Mouse (Mus musculus): ENCODE measurements around the gene Foxr2.

Foxr2 gene

DNA sequence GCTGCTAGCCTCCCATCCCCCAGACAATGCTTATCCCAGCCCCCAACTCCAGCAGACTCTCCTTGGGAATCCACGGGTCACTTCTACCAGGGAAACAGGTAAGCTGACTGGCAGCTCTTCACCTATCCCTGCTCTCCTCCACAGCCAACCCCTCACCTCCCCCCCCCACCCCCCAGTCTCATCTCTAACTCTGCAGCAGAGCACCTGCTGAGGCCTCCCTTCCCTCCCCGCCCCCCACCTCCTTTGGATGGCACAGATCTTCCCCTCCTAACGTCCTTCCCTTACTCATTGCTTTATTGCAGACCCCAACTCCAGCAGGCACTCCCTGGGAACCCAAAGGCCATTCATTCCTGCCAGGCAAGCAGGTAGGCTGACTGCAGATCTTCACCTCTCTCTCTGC, at the start of gene Foxr2:
Gene Foxr2, plus strand, starts transcription at position 301 of the 400 bp plus-strand sequence.
- no peak for DNase-seq

DNA sequence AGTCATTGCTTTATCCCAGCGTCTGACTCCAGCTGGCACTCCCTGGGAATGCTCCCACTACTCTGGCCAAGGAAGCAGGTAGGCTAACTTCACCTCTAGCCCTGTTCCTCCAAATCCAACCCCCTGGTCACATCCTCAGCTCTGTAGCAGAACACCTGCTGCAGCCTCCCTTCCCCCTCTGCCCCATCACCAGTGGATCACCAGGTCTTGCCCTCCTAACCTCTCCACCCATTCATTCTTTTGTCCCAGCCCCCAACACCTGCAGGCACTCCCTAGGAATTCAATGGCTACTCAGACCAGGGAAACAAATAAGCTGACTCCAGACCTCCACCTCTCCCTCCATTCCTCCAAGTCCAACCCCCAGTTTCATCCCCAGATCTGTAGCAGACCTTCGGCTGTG, 427 bp downstream of the Foxr2 start:
- no peak for DNase-seq

DNA sequence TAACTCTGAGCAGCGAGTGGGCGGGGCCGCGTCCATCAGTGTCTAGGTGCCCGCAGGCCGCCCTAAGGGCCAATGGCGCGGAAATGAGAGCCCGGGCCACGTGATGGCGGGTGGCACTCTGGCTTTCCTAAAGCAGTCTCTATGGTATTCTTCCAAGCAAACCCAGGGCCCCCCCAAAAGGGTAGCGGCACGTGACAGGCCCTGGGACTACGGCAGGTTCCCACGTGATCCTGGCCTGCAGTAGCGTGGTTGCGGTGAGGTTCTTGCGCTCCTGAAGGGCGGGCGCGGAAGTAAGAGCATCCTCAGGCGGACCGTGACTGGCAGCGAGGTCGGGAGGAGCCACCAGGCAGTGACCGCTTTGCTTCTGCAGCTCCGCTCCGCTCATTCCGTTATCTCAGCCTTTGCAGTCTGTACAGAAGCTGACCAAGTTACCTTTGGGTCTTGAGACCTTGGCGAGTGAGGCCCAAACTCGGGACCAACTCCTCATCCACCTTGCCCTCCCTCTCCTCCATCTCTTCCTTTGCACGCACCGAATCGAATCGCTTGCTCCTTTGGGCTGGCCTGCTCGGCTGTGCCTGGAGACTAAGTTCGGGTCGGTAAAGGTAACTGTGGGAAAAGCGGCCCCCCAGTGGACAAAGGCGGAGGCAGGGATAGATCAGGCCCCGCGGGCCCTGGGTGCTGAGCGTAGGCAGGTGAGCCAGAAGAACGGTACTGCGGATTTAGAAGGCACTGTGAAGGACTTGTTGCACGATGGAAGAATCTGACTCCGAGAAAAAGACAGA, 21.3 kb downstream of the Foxr2 start, which contains the start of gene Rragb:
Gene Rragb, plus strand, starts transcription at position 248 of the 782 bp plus-strand sequence.
- DNase-seq, result peak; percentile 77

DNA sequence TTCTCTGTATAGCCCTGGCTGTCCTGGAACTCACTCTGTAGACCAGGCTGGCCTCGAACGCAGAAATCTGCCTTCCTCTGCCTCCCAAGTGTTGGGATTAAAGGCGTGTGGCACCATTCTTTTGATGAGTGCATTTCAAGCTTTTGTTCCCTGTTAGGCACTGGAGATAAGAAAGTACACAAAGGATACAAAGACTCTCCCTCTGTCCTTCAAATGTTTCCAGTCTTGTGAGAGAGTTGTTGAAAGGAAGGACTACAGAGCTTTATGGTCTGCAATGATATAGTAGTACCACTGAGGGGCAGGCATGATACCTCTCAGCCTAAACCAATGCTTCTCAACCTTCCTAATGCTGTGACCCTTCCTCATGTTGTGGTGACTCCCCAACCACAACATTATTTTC, 24.1 kb downstream of the Foxr2 start:
- no peak for DNase-seq

DNA sequence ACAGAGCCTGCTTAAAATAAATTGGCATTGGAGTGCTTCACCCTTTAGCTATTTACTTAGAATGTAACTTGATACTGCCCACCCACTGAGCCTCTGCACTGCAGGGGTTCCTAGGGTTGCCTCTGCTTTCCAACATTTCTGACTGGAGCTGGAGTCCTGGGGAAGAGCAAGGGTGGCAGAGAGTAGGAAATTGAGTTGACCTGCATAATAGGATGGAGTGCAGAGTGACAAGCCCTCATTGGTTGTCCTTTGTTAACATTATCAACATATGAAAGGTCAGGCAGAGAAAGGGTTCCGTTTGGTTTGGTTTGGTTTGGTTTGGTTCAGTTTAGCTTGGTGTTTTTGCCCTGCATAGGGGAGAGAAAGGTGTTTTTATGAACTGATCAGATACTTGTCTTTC, 33.2 kb downstream of the Foxr2 start:
- DNase-seq, result no peak

DNA sequence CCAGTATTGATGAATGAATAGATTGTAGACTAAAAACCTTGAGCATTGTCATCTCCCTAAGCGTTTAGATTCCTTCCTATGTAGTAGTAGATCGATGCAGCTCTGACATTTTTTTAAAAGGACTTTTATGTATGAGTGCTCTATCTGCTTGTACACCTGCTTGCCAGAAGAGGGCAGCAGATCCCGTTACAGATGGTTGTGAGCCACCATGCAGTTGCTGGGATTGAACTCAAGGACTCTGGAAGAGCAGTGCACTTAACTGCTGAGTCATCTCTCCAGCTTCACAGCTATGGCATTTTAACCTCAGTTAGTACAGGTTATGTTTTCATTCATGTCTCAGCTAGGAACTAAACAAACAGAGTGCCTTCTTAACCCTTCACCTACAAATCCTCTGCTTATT, 36.7 kb downstream of the Foxr2 start:
- DNase-seq, result peak; percentile 11

DNA sequence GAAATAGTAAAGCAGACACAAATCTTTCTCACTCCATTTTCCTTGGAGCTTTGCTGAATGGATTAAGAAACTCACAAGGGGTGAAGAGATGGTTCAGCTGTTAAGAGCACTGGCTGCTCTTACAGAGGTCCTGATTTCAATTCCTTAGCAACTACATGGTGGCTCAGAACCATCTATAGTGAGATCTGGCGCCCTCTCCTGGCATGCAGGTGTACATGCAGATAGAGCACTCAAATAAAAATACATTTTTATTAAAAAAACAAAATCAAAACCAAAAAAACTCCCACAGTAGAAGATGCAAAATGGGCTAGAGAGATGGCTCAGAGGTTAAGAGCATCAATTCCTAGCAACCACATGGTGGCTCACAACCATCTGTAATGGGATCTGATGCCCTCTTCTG, 56.2 kb downstream of the Foxr2 start:
- DNase-seq, result peak; percentile 2

DNA sequence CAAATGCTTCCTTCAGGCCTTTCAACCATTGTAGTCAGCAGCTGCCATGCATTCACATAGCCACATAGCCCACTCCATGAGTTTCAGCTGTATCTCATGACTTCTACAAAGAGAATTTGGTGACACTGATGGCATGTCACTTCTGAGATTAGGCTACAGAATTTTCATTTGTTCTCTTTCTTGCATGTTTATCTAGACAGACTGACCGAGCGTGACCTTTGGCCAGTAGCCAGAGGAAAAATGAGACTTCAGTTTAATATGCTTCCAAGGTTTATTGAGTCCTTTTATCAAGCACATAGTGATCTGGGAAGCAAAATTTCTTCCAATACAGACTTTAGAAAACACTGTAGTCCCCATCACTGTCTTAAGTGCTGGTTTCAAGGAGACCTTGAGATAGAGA, 63.6 kb downstream of the Foxr2 start:
- no peak for DNase-seq

Data from kidney, adult 9 months (tissue).